Mouse (Mus musculus) megakaryocyte, embryonic 14.5 days (primary cell): Measurements from ENCODE around the gene Pigc. TPM values are rescaled to one million over a fixed set of nuclear protein-coding genes. Genes with fewer than 3 reads are reported as not detected.

Source experiments
- H3K27me3 ChIP-seq: replicated peaks from 2 replicates; pipeline ENCODE3; 2012; ENCODE audit warnings: inconsistent platforms
- H3K36me3 ChIP-seq: replicated peaks from 2 replicates; pipeline ENCODE3; 2012; ENCODE audit warnings: low read length, inconsistent platforms, mixed read lengths
- H3K4me1 ChIP-seq: 2 replicates; pipeline ENCODE4 v1.6.1; 2012; ENCODE audit warnings: inconsistent platforms
- H3K4me3 ChIP-seq: replicated peaks from 2 replicates; pipeline ENCODE3; 2012; ENCODE audit warnings: moderate library complexity, mild to moderate bottlenecking, inconsistent platforms
- H3K9me3 ChIP-seq: 2 replicates; pipeline ENCODE4 v1.6.1; 2012; ENCODE audit warnings: inconsistent platforms
- FLI1 ChIP-seq: IDR thresholded peaks from 2 replicates; pipeline ENCODE4 v1.6.1; 2012; ENCODE audit warnings: low read length, inconsistent platforms, mixed read lengths
- GATA1 ChIP-seq: IDR thresholded peaks from 3 replicates; pipeline ENCODE4 v1.6.1; 2012; ENCODE audit warnings: mixed read lengths, low read length, inconsistent platforms, borderline replicate concordance
- polyA plus RNA-seq: library from polyadenylated mRNA; stranded (reverse); fragments of >175 nt; gene quantifications from 2 replicates; pipeline ENCODE4 v1.2.3, GENCODE M21; 2012; ENCODE audit warnings: low replicate concordance; ENCODE audit not compliant: insufficient read depth

Pigc gene
- polyA plus RNA-seq, 1 experiment, result 0.63 TPM

DNA sequence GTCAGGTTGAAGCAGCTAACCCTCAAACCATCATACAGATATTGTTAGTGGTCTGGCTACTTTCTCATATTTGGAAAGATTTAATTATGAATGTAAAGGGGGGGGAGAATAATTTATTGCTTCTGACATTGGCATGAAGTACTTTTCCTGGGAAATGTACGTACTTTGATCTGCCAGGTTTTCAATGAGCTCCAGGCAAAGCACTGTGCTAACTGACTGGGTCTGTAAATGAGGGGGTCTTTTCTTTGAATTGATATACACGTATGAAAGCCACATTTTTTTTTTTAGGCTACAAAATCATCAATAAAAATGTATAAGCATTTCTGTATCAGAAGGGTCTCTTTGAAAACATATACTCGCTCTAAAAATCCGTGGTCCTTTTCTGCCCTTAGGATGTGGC lies 51.8 kb downstream of the Pigc start:
- no peaks in the 10 kb centered on the region for H3K36me3 ChIP-seq
- H3K4me1 ChIP-seq, result peaks cover 9% of the 10 kb centered on the region; the same call in 1 of the 2 replicates
- TF ChIP-seq GATA1, result no peak
- TF ChIP-seq FLI1, result no peak
- H3K27me3 ChIP-seq, result peaks cover 25% of the 10 kb centered on the region
- H3K9me3 ChIP-seq, result no peaks in the 10 kb centered on the region
- no peak overlapping the region for H3K4me3 ChIP-seq

Other genes starting within 250 kb of the Pigc start
- 0.09 and 2.0 TPM in 2 replicates for gene Fasl, start 180.7 kb upstream of the Pigc start, polyA plus RNA-seq
- gene Suco, start 92.5 kb upstream of the Pigc start, polyA plus RNA-seq, result 1.1 and 2.6 TPM in 2 replicates
- gene 4930558K02Rik, start 10.4 kb downstream of the Pigc start, polyA plus RNA-seq, result not detected in 2 replicates